Mouse (Mus musculus) heart, embryonic 14.5 days (tissue): Measurements from ENCODE around the gene Gm11060. TPM values are rescaled to one million over a fixed set of nuclear protein-coding genes. Genes with fewer than 3 reads are reported as not detected.

Source experiments
- ATAC-seq: fragments of 200-750 bp; cut with Nextera tagmentation; 2 replicates; pipeline ENCODE4 v1.8.0; 2017; ENCODE audit warnings: low read depth, moderate TSS enrichment; ENCODE audit not compliant: insufficient number of reproducible peaks, insufficient read depth, low FRiP score
- H3K27ac ChIP-seq, 2 experiments: fragments of 200-500 bp in 1 of 2; fragments of 300-500 bp in 1 of 2; sonication (generic) in 1 of 2; replicated peaks in 1 of 2; 2 replicates each; pipeline ENCODE4 v1.5.1; 2012 to 2014; ENCODE audit warnings: low read depth in 2 of 2, low read length in 2 of 2, control low read depth in 1 of 2, mild to moderate bottlenecking in 1 of 2, mixed read lengths in 1 of 2; ENCODE audit not compliant: control insufficient read depth in 1 of 2, insufficient read depth in 1 of 2
- H3K27me3 ChIP-seq: fragments of 300-500 bp; sonication (generic); 2 replicates; pipeline ENCODE4 v1.6.1; 2014; ENCODE audit warnings: mild to moderate bottlenecking, low read length, control low read depth; ENCODE audit not compliant: control insufficient read depth, insufficient read depth
- H3K36me3 ChIP-seq: fragments of 300-500 bp; sonication (generic); 2 replicates; pipeline ENCODE4 v1.6.1; 2014; ENCODE audit warnings: mild to moderate bottlenecking, control low read depth, low read length, mixed read lengths; ENCODE audit not compliant: control insufficient read depth, insufficient read depth
- H3K4me1 ChIP-seq, 2 experiments: fragments of 200-500 bp in 1 of 2; fragments of 300-500 bp in 1 of 2; sonication (generic) in 1 of 2; 2 replicates each; pipeline ENCODE4 v1.6.1; 2012 to 2014; ENCODE audit warnings: low read length in 2 of 2, control low read depth in 1 of 2, mixed read lengths in 1 of 2; ENCODE audit not compliant: control insufficient read depth in 2 of 2, insufficient read depth in 2 of 2
- H3K4me2 ChIP-seq: fragments of 300-500 bp; sonication (generic); 2 replicates; pipeline ENCODE4 v1.6.1; 2014; ENCODE audit warnings: mild to moderate bottlenecking, low read length
- H3K4me3 ChIP-seq, 2 experiments: fragments of 200-500 bp in 1 of 2; fragments of 300-500 bp in 1 of 2; sonication (generic) in 1 of 2; 2 replicates each; pipeline ENCODE4 v1.5.1; 2012 to 2014; ENCODE audit warnings: low read length in 2 of 2, mild to moderate bottlenecking in 2 of 2, control low read depth in 1 of 2, low read depth in 1 of 2, moderate library complexity in 1 of 2; ENCODE audit not compliant: control insufficient read depth in 1 of 2, insufficient read depth in 1 of 2
- H3K9ac ChIP-seq: fragments of 300-500 bp; sonication (generic); 2 replicates; pipeline ENCODE4 v1.6.1; 2014; ENCODE audit warnings: mild to moderate bottlenecking, low read length
- H3K9me3 ChIP-seq: fragments of 300-500 bp; sonication (generic); 2 replicates; pipeline ENCODE4 v1.6.1; 2016; ENCODE audit warnings: low read length, control low read depth; ENCODE audit not compliant: control insufficient read depth
- WGBS: fragments of 180-500 bp; shearing (Covaris S2); extraction: QIAGEN DNeasy Blood & Tissue Kit; methylation state at CpG from one replicate; pipeline ENCODE4 v1.1.7; 2014; 5-methylcytosine and 5-hydroxymethylcytosine counted together
- polyA plus RNA-seq: library from polyadenylated mRNA; unstranded; fragments of >200 nt; fragmentation: Nextera tagmentation; extraction: Ambion mirVana; gene quantifications from 2 replicates; pipeline ENCODE4 v1.2.1, GENCODE M21; 2014

Gm11060 gene
- polyA plus RNA-seq, 1 experiment from 2014 or later: not detected

GRCm38 (mm10) chr2:105089581-105090508 is 2.0 kb upstream of the Gm11060 start:
- H3K4me2 ChIP-seq: no peak overlapping the region
- H3K4me1 ChIP-seq: peaks cover 13 to 15% of the 10 kb centered on the region in 2 experiments
- H3K36me3 ChIP-seq: no peaks in the 10 kb centered on the region
- H3K27me3 ChIP-seq: no peaks in the 10 kb centered on the region
- no peak overlapping the region for H3K4me3 ChIP-seq
- WGBS: 37% methylated on average over 7 of the region's 7 CpGs
- no peak overlapping the region for H3K9ac ChIP-seq
- ATAC-seq: no peak
- H3K27ac ChIP-seq: no peak overlapping the region
- no peaks in the 10 kb centered on the region for H3K9me3 ChIP-seq

- Histone ChIP-seq H3K4me1 (peaks cover 13 to 15% of the 10 kb centered on the region in 2 experiments), H3K4me3 (no peak overlapping the region), H3K4me2 (no peak overlapping the region), H3K36me3 (no peaks in the 10 kb centered on the region), H3K9ac (no peak overlapping the region), H3K9me3 (no peaks in the 10 kb centered on the region), H3K27me3 (no peaks in the 10 kb centered on the region), H3K27ac (no peak overlapping the region)
- no peak for ATAC-seq
- 67% methylated on average over 5 of the region's 5 CpGs for WGBS
Measured at GRCm38 (mm10) chr2:105090991-105091390, 827 bp upstream of the Gm11060 start.

- Histone ChIP-seq H3K9ac (no peak overlapping the region), H3K4me3 (no peak overlapping the region), H3K9me3 (no peaks in the 10 kb centered on the region), H3K4me1 (peaks cover 3 to 4% of the 10 kb centered on the region in 2 experiments; a peak in 1 of 4 replicates), H3K27ac (no peak overlapping the region), H3K4me2 (no peak overlapping the region), H3K27me3 (no peaks in the 10 kb centered on the region), H3K36me3 (no peaks in the 10 kb centered on the region)
- no peak for ATAC-seq
- 86% methylated on average over 22 of the region's 22 CpGs for WGBS
Measured at GRCm38 (mm10) chr2:105097294-105097953, 5.6 kb downstream of the Gm11060 start.

- Histone ChIP-seq H3K36me3 (no peaks in the 10 kb centered on the region), H3K4me2 (no peak overlapping the region), H3K27ac (no peak overlapping the region), H3K9ac (no peak overlapping the region), H3K9me3 (no peaks in the 10 kb centered on the region), H3K27me3 (no peaks in the 10 kb centered on the region), H3K4me1 (peaks cover 3 to 4% of the 10 kb centered on the region in 2 experiments; a peak in 1 of 4 replicates), H3K4me3 (no peak overlapping the region)
- 67% methylated on average over 7 of the region's 7 CpGs for WGBS
- ATAC-seq: no peak
Measured at GRCm38 (mm10) chr2:105099410-105099809, 7.6 kb downstream of the Gm11060 start.

GRCm38 (mm10) chr2:105100541-105100940 is 8.7 kb downstream of the Gm11060 start:
- Histone ChIP-seq H3K9me3 (no peaks in the 10 kb centered on the region), H3K9ac (no peak overlapping the region), H3K36me3 (no peaks in the 10 kb centered on the region), H3K4me2 (no peak overlapping the region), H3K4me3 (no peak overlapping the region), H3K27ac (no peak overlapping the region), H3K4me1 (peaks cover 3 to 4% of the 10 kb centered on the region in 2 experiments; a peak in 1 of 4 replicates), H3K27me3 (no peaks in the 10 kb centered on the region)
- WGBS: 50% methylated on average over 7 of the region's 7 CpGs
- no peak for ATAC-seq

- no peaks in the 10 kb centered on the region for H3K36me3 ChIP-seq
- no peak overlapping the region for H3K4me3 ChIP-seq
- H3K27me3 ChIP-seq: peaks cover 9% of the 10 kb centered on the region
- no peak overlapping the region for H3K27ac ChIP-seq
- H3K9ac ChIP-seq: no peak overlapping the region
- no peaks in the 10 kb centered on the region for H3K9me3 ChIP-seq
- H3K4me1 ChIP-seq: peaks cover 0 to 3% of the 10 kb centered on the region in 2 experiments; a peak in 2 of 4 replicates
- 0 out of 2 replicates have a peak overlapping the region, but pooled peaks have one; percentile 5 for H3K4me2 ChIP-seq
- WGBS: 18% methylated on average over 6 of the region's 6 CpGs
- ATAC-seq: peak; percentile 64
Measured at GRCm38 (mm10) chr2:105108703-105109158, 16.9 kb downstream of the Gm11060 start.

- peaks cover 0 to 3% of the 10 kb centered on the region in 2 experiments; a peak in 1 of 4 replicates for H3K4me1 ChIP-seq
- no peak overlapping the region for H3K9ac ChIP-seq
- H3K4me3 ChIP-seq: no peak overlapping the region
- H3K4me2 ChIP-seq: no peak overlapping the region
- H3K27ac ChIP-seq: no peak overlapping the region
- 38% methylated on average over 9 of the region's 9 CpGs for WGBS
- H3K27me3 ChIP-seq: peaks cover 15% of the 10 kb centered on the region
- ATAC-seq: no peak
- no peaks in the 10 kb centered on the region for H3K9me3 ChIP-seq
- no peaks in the 10 kb centered on the region for H3K36me3 ChIP-seq
Measured at GRCm38 (mm10) chr2:105114074-105114473, 22.3 kb downstream of the Gm11060 start.
